Mouse (Mus musculus) lung, postnatal 25 days (tissue): ENCODE data around the gene Hnrnpab.
"Not testable (repeated sequence)": the region's sequence is repeated elsewhere in the genome, so short reads cannot be mapped to it uniquely, and the experiment has no call there.

ENCODE experiments used
- DNase-seq: peaks from one replicate; pipeline ENCODE4 v3.0.0; 2022; ENCODE audit warnings: low spot score

Gene Hnrnpab

GRCm38 (mm10) chr11:51635127-51635524 is 28.5 kb upstream of the Hnrnpab start:
- no peak for DNase-seq

DNA sequence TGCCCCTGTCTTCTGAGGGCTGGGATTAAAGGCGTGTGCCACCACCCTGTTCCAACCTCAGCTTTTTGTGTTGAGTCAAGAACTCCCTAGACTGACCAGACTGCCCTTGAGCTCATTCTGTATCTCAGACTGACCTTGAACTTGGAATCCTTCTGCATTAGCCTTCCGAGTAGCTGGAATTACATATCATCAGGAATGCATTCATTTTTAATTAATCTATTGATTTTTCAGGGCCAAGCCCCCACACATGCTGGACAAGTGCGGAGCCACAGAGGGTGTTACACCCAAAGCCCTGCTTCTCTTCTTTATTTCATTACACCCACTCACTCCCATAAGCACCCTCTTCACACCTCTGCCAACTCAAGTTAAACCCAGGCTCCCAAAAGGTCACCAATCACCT is 27.1 kb upstream of the Hnrnpab start:
- DNase-seq = no peak

DNA sequence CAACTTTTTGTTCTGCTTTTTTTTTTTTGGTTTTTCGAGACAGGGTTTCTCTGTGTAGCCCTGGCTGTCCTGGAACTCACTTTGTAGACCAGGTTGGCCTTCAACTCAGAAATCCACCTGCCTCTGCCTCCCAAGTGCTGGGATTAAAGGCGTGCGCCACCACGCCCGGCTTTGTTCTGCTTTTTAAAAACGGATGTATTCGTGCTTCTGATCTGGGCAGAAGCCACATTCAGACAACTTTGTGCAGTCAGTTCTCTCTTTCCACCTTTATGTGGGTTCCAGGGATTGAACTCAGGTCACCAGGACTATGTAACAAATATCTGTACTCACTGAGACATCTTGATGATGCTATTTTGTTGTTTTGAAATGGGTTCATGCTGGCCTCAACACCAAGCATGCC is 26.6 kb upstream of the Hnrnpab start:
- DNase-seq = not testable (repeated sequence)

DNA sequence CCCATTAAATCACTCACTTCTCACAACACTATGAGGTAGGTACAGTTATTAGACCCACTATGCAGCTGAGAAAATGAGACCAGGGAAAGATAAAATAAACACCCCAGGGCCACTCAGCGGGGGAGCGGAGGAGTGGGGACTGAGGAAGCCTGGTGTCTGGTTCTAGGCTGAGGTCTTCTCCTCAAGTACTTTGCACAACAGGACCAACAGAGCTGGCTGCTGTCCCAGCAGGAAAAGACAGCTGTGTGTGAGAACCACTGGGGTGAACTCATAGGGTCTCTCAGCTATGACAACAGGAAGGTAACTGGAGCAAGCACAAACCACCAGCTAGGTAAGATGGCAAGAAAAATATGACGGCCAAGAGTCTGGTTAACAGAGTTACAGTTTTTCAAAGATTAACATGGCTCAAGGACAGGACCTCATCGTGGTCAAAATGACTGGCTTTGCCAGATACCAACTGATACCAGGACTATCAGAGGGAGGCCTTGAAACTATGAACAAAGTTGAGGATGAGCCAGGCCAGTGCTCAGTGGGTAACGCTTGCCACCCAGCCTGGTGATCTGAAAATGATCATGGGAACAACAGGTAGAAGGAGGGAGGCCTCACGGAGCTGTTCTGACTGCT is 25.6 kb upstream of the Hnrnpab start:
- DNase-seq = no peak

- no peak for DNase-seq
Measured at GRCm38 (mm10) chr11:51629651-51630314, 23.1 kb upstream of the Hnrnpab start.

DNA sequence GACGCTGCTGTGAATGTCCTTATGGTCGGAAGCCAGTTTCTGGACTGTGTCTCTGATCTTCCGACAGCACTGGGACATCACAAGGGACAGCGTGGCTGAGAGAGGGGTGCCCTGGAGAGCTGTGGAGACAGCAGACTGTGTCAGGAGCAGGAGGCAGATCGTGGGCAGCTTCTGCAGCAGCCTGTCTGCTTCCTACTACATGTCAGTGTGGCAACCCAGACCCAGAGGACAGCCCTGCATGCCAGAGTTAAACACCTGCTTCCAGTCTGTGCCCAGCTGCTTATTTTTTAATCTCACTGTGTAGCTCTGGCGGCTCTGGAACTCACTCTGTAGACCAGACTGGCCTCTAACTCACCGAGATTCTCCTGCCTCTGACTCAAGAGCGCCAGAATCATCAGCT is 21.3 kb upstream of the Hnrnpab start:
- no peak for DNase-seq

GRCm38 (mm10) chr11:51627425-51627824 is 20.8 kb upstream of the Hnrnpab start:
- DNase-seq = no peak

DNA sequence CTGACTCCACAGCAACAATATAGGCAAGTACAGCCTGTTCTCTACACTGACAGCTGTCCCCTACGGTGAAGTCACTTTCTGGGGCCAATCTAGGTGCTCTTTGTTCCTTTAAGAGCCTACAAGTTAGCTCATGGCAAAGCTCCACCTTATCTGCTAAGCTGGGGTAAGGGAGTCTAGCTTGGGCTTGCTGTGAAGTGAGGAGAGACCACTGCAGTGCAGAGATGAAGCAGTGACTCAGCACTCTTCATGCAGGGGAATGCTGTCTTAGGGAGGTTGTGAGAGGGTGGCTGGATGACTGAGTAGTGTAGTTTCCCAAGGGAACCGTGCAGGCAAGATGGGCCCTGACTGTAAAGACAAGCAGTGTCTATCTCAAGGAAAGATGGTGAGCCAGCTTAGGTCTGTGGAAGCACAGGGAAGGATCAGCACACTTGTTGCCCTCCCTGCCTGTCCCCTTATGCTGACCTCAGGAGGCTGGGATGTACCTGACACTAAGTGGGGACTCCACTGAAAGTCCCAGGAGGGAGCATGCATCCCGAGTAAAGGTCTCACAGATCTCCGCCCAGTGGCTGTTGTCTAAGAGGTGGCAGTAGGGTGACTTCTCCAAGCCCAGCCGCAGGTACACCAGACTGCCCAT is 18.7 kb upstream of the Hnrnpab start:
- no peak for DNase-seq

DNA sequence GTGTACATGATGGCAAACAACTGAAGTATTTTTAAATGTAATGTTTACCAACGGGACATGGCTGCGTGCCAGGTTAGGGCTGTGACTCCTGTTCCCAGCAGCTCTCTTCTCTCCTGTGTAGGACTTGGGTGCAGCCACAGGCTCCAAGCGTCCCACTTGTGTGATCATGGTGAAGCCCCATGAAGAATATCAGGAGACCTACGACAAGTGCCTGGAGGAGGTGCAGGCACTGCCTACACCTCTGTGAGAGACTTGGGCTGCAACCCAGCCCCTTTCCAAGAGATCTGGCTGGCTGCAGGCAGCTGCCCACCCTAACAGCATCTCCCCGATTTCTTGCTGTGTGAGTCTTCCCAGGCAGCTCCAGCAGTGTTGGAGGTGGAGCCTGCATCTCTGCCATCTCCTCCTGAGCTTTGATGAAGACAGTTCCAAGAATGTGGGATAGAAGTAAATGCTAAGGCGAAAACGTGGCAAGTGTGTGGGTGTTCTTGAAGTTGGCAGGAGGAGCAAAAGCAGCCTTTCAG is 16.4 kb upstream of the Hnrnpab start:
- DNase-seq = no peak

DNA sequence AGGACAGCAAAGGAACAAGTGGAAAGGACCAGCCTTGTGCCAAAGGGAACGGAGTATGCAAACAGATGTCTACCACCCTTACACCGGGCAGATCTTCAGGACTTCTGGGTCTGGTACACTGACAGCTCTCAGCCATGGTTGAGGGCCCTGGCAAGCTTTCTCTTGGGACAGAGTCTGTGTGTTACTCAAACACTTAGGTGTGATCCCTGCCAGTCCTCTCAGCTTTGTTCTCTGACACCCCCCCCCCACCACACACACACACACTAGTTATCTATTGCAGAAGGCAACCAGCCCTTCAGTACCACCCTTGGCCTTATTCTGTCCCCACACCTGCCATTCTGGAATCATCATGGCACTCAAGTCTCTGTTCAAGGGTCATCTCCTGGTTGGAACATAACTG is 15.1 kb upstream of the Hnrnpab start:
- no peak for DNase-seq

DNA sequence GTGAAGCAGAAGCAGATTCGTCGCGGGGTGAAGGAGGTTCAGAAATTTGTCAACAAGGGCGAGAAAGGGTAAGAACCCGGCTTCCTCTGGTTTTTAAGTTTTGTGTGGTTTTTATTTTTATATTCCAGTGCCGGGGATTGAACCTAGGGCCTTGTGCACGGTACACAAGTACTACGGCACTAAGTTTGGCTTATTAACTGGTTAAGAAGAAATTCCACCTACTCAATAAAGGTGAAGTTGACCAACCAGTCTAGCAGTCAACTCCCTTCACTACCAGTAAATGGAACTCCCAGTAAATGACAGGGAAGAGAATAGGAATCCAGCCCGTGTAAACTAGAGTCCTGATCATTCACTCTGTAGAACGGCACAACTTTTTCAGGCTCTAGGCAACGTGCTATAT is 13.4 kb upstream of the Hnrnpab start:
- no peak for DNase-seq

GRCm38 (mm10) chr11:51619409-51620060 is 12.9 kb upstream of the Hnrnpab start, which contains the start of gene Nhp2:
Gene Nhp2 (plus strand): TSS chr11:51619735.
- peak; percentile 98 for DNase-seq

DNA sequence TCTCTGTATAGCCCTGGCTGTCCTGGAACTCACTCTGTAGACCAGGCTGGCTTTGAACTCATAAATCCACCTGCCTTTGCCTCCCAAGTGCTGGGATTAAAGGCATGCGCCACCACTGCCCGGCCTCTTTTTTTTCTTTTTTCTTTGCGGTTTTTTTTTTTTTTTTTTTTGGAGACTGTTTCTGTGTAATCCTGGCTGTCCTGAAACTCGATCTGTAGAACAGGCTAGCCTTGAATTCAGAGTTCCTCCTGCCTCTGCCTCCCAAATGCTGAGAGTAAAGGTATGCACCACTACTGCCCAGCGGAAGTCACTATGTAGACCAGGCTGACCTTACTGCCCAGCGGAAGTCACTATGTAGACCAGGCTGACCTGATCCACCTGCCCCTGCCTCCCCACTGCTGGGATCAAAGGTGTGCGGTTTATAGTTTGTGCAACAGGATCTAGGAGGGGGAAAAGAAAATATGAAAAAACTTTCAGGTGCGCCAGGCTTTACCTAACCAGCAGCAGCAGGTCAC is 12.3 kb upstream of the Hnrnpab start:
- no peak for DNase-seq

DNA sequence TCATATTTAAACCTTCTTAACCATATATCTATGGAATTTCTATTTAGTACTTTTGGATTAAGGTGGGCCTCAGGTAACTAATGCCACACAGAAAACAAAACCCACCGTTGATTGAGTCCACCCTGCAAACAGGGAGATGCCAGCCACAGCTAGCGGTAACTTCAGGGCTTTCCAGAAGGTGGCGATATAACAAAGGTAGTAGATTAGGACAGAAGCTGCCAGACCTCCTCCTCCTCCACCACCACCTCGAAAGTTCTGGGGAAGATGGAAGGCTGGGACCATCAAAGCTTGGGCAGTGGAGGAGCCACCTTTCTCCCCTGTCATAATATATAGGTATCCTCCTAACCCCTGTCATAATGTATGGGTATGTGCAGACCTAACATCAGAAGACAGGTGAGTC is 11.0 kb upstream of the Hnrnpab start:
- peak; percentile 85 for DNase-seq

- not testable (repeated sequence) for DNase-seq
Measured at GRCm38 (mm10) chr11:51616113-51616512, 9.5 kb upstream of the Hnrnpab start.

DNA sequence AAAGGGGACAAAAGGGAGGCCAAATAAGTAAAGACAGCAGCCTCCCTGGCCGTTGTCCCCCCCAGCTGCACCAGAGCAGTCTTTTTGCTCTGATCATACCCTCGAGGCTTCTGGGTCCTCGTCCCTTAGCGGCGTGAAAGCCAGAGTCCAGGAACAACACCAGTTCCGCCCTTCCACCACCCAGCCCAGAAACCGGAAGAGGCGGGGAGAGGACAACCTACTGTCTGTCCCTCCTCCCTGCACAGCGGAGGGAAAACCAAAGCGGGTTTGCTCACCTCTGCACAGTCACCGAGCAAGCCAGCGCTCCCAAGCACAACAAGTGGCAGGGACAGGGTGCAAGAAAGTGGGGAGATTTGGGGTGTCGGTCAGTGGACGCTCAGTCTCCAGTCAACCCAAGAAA is 9.0 kb upstream of the Hnrnpab start:
- DNase-seq = peak; percentile 85

DNA sequence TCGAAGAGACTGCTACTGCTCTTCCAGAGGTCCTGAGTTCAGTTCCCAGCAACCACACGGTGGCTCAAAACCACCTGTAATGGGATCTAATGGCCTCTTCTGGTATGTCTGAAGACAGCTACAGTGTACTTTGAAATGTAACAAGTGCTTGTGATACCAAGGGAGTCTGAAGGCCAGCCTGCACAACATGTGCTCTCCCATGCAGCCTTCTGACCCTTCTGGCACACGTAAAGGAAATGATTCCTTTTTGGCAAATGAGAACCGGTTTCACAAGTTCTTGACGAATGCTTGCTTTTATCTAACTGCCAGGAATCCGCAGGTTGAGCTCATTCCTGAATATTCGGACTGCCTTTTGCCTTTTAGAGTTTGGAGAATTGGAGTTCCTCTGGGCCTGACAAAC is 8.5 kb upstream of the Hnrnpab start:
- peak; percentile 68 for DNase-seq

- DNase-seq = no peak
Measured at GRCm38 (mm10) chr11:51614256-51614655, 7.6 kb upstream of the Hnrnpab start.

GRCm38 (mm10) chr11:51609940-51610339 is 3.3 kb upstream of the Hnrnpab start:
- DNase-seq = not testable (repeated sequence)

- DNase-seq = no peak
Measured at GRCm38 (mm10) chr11:51609266-51609909, 2.7 kb upstream of the Hnrnpab start.

GRCm38 (mm10) chr11:51607096-51607738 is 570 bp upstream of the Hnrnpab start:
- DNase-seq = no peak
